Mouse (Mus musculus) lung, postnatal 0 days (tissue): ENCODE results near the gene Kcnip4.

Source experiments
- CTCF ChIP-seq: IDR thresholded peaks from 2 replicates; pipeline ENCODE4 v1.5.1; 2016; ENCODE audit warnings: antibody characterized with exemption, mild to moderate bottlenecking
- EP300 ChIP-seq: IDR thresholded peaks from 2 replicates; pipeline ENCODE4 v1.6.1; 2016; ENCODE audit warnings: antibody characterized with exemption, mild to moderate bottlenecking, control low read depth

- TF ChIP-seq CTCF (no peak), EP300 (no peak)
Observed at GRCm38 (mm10) chr5:49317869-49318268, 206.8 kb downstream of the Kcnip4 start.
